Mouse (Mus musculus): ENCODE data around the gene Agpat4. TPM values are rescaled to one million over a fixed set of nuclear protein-coding genes. Genes with fewer than 3 reads are reported as not detected.

Gene Agpat4
- polyA plus RNA-seq, 1 experiment from 2014 or later, result 10.2 TPM

DNA sequence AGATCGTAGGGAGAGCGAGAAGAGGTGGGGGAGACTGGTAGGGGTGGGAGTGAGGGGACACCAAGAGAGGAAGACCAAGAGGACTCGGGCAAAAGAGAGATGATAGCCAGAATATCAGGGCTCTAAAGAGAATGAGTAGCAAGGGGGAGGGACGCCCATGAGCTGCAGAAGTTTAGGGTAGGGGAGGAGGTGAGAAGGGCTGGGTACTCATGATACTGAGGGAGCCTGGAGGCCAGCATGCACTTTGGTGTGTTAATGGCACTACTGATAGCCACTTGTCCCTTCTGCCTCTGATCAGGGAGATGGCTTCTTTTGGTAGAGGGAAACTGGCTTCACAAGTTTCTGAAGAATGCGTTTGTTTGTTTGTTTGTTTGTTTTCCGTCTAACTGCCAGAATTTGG lies 13.8 kb upstream of the Agpat4 start:
- Histone ChIP-seq H3K27me3 (ENCODE audit: insufficient read depth, low read length) (no peaks in the 10 kb centered on the region), H3K27ac (ENCODE audit: low read depth) (no peak overlapping the region), H3K36me3 (replicated peaks; ENCODE audit: insufficient read depth, low read length) (no peaks in the 10 kb centered on the region), H3K4me2 (ENCODE audit: low read depth, low read length) (no peak overlapping the region), H3K9me3 (ENCODE audit: low read length) (no peaks in the 10 kb centered on the region), H3K4me1 (ENCODE audit: insufficient read depth) (peaks cover 6% of the 10 kb centered on the region), H3K4me3 (ENCODE audit: low read depth, low read length) (no peak overlapping the region), H3K9ac (replicated peaks) (no peak overlapping the region)
- 78% methylated on average over 6 of the region's 6 CpGs for WGBS (ENCODE audit: insufficient replicate concordance)
- DNase-seq (no peak), ATAC-seq (no peak)
- TF ChIP-seq CTCF (IDR thresholded peaks at IDR 0.05; ENCODE audit: low read depth) (no peak), EP300 (IDR thresholded peaks at IDR 0.05; ENCODE audit: low read depth) (no peak)

GRCm38 (mm10) chr17:12106255-12106654 lies 12.2 kb upstream of the Agpat4 start:
- H3K4me1 ChIP-seq (ENCODE audit: insufficient read depth), result peaks cover 6% of the 10 kb centered on the region
- no peak for DNase-seq
- H3K27me3 ChIP-seq (ENCODE audit: insufficient read depth, low read length), result no peaks in the 10 kb centered on the region
- H3K9me3 ChIP-seq (ENCODE audit: low read length), result no peaks in the 10 kb centered on the region
- ATAC-seq, result no peak
- TF ChIP-seq CTCF (IDR thresholded peaks at IDR 0.05; ENCODE audit: low read depth) (no peak), EP300 (IDR thresholded peaks at IDR 0.05; ENCODE audit: low read depth) (no peak)
- no peak overlapping the region for H3K27ac ChIP-seq (ENCODE audit: low read depth)
- no peak overlapping the region for H3K4me2 ChIP-seq (ENCODE audit: low read depth, low read length)
- H3K36me3 ChIP-seq (replicated peaks; ENCODE audit: insufficient read depth, low read length), result no peaks in the 10 kb centered on the region
- 66% methylated on average over 4 of the region's 4 CpGs for WGBS (ENCODE audit: insufficient replicate concordance)
- no peak overlapping the region for H3K4me3 ChIP-seq (ENCODE audit: low read depth, low read length)
- no peak overlapping the region for H3K9ac ChIP-seq (replicated peaks)

DNA sequence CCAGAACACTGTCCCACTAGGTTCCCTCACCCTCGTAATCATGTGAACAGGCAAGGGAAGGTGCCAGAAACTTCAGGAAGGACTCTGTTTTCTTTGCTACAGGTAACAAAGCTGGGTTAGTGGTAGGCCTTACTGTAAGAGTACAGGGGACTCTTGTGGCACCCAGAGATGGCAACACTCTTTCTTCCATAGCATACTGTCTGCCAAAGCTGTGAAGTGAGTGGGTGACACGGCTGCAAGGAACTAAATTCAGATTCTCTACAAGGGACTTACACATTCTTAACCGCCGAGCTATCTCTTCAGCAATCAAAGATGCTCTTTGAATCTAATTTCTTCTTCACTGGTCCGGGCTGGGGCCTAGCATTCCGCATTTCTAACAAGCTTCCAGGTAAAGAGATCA lies 4.9 kb upstream of the Agpat4 start:
- Histone ChIP-seq H3K9me3 (ENCODE audit: low read length) (no peaks in the 10 kb centered on the region), H3K27ac (ENCODE audit: low read depth) (no peak overlapping the region), H3K36me3 (replicated peaks; ENCODE audit: insufficient read depth, low read length) (no peaks in the 10 kb centered on the region), H3K9ac (replicated peaks) (no peak overlapping the region), H3K4me2 (ENCODE audit: low read depth, low read length) (no peak overlapping the region), H3K27me3 (ENCODE audit: insufficient read depth, low read length) (no peaks in the 10 kb centered on the region), H3K4me3 (ENCODE audit: low read depth, low read length) (no peak overlapping the region), H3K4me1 (ENCODE audit: insufficient read depth) (peaks cover 10% of the 10 kb centered on the region; the same call in 1 of the 2 replicates)
- DNase-seq, result no peak
- 85% methylated on average over 6 of the region's 6 CpGs for WGBS (ENCODE audit: insufficient replicate concordance)
- ATAC-seq, result no peak
- TF ChIP-seq EP300 (IDR thresholded peaks at IDR 0.05; ENCODE audit: low read depth) (no peak), CTCF (IDR thresholded peaks at IDR 0.05; ENCODE audit: low read depth) (no peak)

DNA sequence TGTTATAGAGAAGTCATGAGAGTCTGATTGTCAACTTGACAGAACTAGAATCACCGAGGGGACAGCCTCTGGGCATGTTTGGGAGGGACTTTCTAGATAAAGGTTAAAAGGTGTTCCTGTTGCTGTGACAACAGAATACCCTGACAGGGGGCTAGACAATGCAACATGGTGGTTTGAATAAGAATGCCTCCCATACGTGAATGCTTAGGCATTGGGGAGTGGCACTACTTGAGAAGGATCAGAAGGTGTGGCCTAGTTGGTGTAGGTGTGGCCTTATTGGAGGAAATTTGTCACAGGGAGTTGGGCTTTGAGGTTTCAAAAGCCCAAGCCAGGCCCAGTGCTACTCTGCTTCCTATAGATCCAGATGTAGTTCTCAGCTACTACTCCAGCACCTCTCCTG lies 3.4 kb upstream of the Agpat4 start:
- Histone ChIP-seq H3K36me3 (replicated peaks; ENCODE audit: insufficient read depth, low read length) (no peaks in the 10 kb centered on the region), H3K4me1 (ENCODE audit: insufficient read depth) (peaks cover 12% of the 10 kb centered on the region; the same call in 1 of the 2 replicates), H3K4me2 (ENCODE audit: low read depth, low read length) (no peak overlapping the region), H3K9me3 (ENCODE audit: low read length) (no peaks in the 10 kb centered on the region), H3K27me3 (ENCODE audit: insufficient read depth, low read length) (no peaks in the 10 kb centered on the region), H3K4me3 (ENCODE audit: low read depth, low read length) (no peak overlapping the region), H3K27ac (ENCODE audit: low read depth) (no peak overlapping the region), H3K9ac (replicated peaks) (no peak overlapping the region)
- TF ChIP-seq CTCF (IDR thresholded peaks at IDR 0.05; ENCODE audit: low read depth) (no peak), EP300 (IDR thresholded peaks at IDR 0.05; ENCODE audit: low read depth) (no peak)
- no peak for ATAC-seq
- no peak for DNase-seq
- 71% methylated on average over 2 of the region's 2 CpGs for WGBS (ENCODE audit: insufficient replicate concordance)

DNA sequence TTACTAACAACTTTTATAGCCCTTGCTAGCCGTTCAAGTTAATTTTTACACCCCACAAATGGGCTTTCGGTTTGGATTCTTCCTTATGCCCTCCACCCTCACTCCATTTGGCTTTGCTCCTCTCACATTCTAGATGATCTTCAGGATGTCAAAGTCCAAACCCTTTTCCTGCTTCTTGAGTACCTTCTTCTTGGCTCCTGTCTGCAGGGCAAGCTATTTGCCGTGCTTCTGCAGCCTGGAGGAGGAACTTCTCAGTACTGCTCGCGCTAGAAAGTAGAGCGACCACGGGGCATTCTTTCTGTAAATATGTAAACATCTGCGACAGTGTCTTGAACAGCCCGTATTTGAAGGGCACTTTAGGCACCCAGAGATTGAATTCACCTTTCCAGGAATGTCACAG lies 373 bp upstream of the Agpat4 start:
- WGBS (ENCODE audit: insufficient replicate concordance), result 4% methylated on average over 9 of the region's 9 CpGs
- TF ChIP-seq EP300 (IDR thresholded peaks at IDR 0.05; ENCODE audit: low read depth) (no peak), CTCF (IDR thresholded peaks at IDR 0.05; ENCODE audit: low read depth) (no peak)
- no peaks in the 10 kb centered on the region for H3K27me3 ChIP-seq (ENCODE audit: insufficient read depth, low read length)

DNA sequence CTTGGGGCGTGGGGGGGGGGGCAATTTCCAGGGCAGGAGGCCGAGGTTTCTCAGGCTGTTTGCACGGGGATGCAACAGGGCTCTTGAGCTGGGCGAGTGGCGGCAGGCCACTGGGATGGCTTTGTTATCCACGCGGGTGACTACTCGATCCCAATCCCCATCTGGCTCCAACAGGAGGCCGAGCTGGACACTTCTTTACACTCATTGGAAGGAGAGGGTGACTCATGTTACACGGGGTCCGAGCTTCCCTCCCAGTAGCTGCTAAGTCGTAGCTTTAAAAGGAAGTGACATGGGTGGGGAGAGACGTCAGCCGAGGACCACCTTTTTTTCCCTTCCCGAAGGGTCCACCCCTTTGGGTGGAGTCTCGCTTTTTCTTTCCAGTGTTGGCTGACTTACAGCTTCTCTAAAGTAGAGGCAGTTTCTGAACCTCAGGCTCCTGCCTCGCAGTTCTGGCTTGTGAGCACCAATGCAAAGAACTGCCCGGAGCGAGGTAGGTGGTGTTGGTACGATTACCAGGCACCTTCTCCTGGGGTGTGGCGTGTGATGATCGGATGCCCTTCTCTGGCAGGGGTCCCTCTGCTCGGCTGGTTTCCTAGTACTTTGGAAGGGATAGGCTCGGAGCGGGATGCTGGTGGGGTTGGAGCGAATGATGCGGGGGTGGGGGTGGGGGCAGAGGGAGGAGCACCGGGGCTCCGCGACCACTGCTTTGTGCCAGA lies 580 bp downstream of the Agpat4 start:
- ATAC-seq, result peak; percentile 89
- Histone ChIP-seq H3K4me1 (ENCODE audit: insufficient read depth) (peaks cover 12% of the 10 kb centered on the region; the same call in 1 of the 2 replicates), H3K4me3 (ENCODE audit: low read depth, low read length) (peak overlapping the region; percentile 74), H3K36me3 (replicated peaks; ENCODE audit: insufficient read depth, low read length) (no peaks in the 10 kb centered on the region; the same call in 1 of the 2 replicates), H3K9me3 (ENCODE audit: low read length) (no peaks in the 10 kb centered on the region), H3K27me3 (ENCODE audit: insufficient read depth, low read length) (no peaks in the 10 kb centered on the region), H3K4me2 (ENCODE audit: low read depth, low read length) (peak overlapping the region; percentile 99), H3K27ac (ENCODE audit: low read depth) (peak overlapping the region; percentile 85), H3K9ac (replicated peaks) (peak overlapping the region; percentile 77)
- no peak for TF ChIP-seq EP300 (IDR thresholded peaks at IDR 0.05; ENCODE audit: low read depth)
- TF ChIP-seq CTCF (IDR thresholded peaks at IDR 0.05; ENCODE audit: low read depth), result no peak
- 0% methylated on average over 30 of the region's 30 CpGs for whole genome bisulfite sequencing (ENCODE audit: insufficient replicate concordance)
- peak; percentile 75 for DNase-seq

More for the DNA sequence above, 373 bp upstream of the Agpat4 start:
- peaks cover 12% of the 10 kb centered on the region; the same call in 1 of the 2 replicates for H3K4me1 ChIP-seq (ENCODE audit: insufficient read depth)
- ATAC-seq, result no peak
- no peaks in the 10 kb centered on the region for H3K9me3 ChIP-seq (ENCODE audit: low read length)
- peak overlapping the region; percentile 85 for H3K27ac ChIP-seq (ENCODE audit: low read depth)
- no peaks in the 10 kb centered on the region for H3K36me3 ChIP-seq (replicated peaks; ENCODE audit: insufficient read depth, low read length)
- peak overlapping the region; percentile 74 for H3K4me3 ChIP-seq (ENCODE audit: low read depth, low read length)
- H3K9ac ChIP-seq (replicated peaks), result peak overlapping the region; percentile 77
- no peak for DNase-seq
- H3K4me2 ChIP-seq (ENCODE audit: low read depth, low read length), result peak overlapping the region; percentile 99

Measured in liver, postnatal 0 days (tissue).